ENCODE assay signal across 15 mouse cellular contexts in genomic region chr5:107964031-107964758, GRCm38 (mm10).
"Had no signal": no experiment of that assay in that cellular context is flagged by ENCODE, and none has a peak within 500 bp of the region (broad histone marks: within the 10 kb centered on the region; RNA-seq: fewer than 3 reads in every experiment).

No protein-coding gene starts in this region.

- H3K9ac ChIP-seq: kidney, embryonic 15.5 days; limb, embryonic 15.5 days; liver, embryonic 15.5 days; lung, embryonic 14.5 days; midbrain, embryonic 12.5 days; neural tube, embryonic 13.5 days had no signal

- H3K4me1 ChIP-seq: midbrain, embryonic 12.5 days had no signal

- H3K9me3 ChIP-seq: kidney, embryonic 15.5 days; limb, embryonic 15.5 days; liver, embryonic 15.5 days; midbrain, embryonic 12.5 days; neural tube, embryonic 13.5 days had no signal

- H3K36me3 ChIP-seq: kidney, embryonic 15.5 days; limb, embryonic 15.5 days; liver, embryonic 15.5 days; midbrain, embryonic 12.5 days; neural tube, embryonic 13.5 days had no signal

- H3K27me3 ChIP-seq: kidney, embryonic 15.5 days; limb, embryonic 15.5 days; liver, embryonic 15.5 days; midbrain, embryonic 12.5 days; neural tube, embryonic 13.5 days had no signal

- H3K4me2 ChIP-seq: kidney, embryonic 15.5 days; limb, embryonic 15.5 days; liver, embryonic 15.5 days; lung, embryonic 14.5 days; midbrain, embryonic 12.5 days; neural tube, embryonic 13.5 days had no signal

- DNase-seq: kidney, postnatal 14 days; layer of hippocampus, adult 9-11 months; layer of hippocampus, postnatal 36 days; lung, embryonic 14.5 days; lung, postnatal 10 days; lung, postnatal 4 days; right cerebral cortex, postnatal 14 days; thymus, postnatal 4 days had no signal

- H3K27ac ChIP-seq: kidney, embryonic 15.5 days; limb, embryonic 15.5 days; midbrain, embryonic 12.5 days; neural tube, embryonic 13.5 days; stomach, postnatal 0 days had no signal

- H3K4me3 ChIP-seq: kidney, embryonic 15.5 days; limb, embryonic 15.5 days; liver, embryonic 15.5 days; midbrain, embryonic 12.5 days; neural tube, embryonic 13.5 days had no signal

- ATAC-seq: midbrain, embryonic 16.5 days had no signal
